Mouse (Mus musculus): ENCODE measurements around the gene P4ha1. TPM values are rescaled to one million over a fixed set of nuclear protein-coding genes. Genes with fewer than 3 reads are reported as not detected.

P4ha1 gene
- polyA plus RNA-seq, 1 experiment from 2014 or later: 43.7 TPM

- H3K36me3 ChIP-seq (ENCODE audit: control insufficient read depth, insufficient read depth, low read length): no peaks in the 10 kb centered on the region
- H3K4me2 ChIP-seq (replicated peaks; ENCODE audit: low read depth, low read length): no peak overlapping the region
- no peaks in the 10 kb centered on the region for H3K27me3 ChIP-seq (ENCODE audit: control insufficient read depth, insufficient read depth, low read length)
- H3K27ac ChIP-seq (ENCODE audit: low read depth, low read length): peak overlapping the region; percentile 6; the same call in 1 of the 2 replicates
- H3K9me3 ChIP-seq (ENCODE audit: control insufficient read depth, low read length): no peaks in the 10 kb centered on the region
- 56% methylated on average over 6 of the region's 6 CpGs for WGBS
- H3K4me1 ChIP-seq (ENCODE audit: control insufficient read depth, insufficient read depth, low read length): peaks cover 13% of the 10 kb centered on the region
- ATAC-seq (ENCODE audit: low FRiP score, low TSS enrichment): peak; percentile 77; the same call in 1 of the 2 replicates
- H3K4me3 ChIP-seq (ENCODE audit: low read length): no peak overlapping the region
- no peak overlapping the region for H3K9ac ChIP-seq (ENCODE audit: low read depth, low read length)
These were observed 12.2 kb upstream of the P4ha1 start for GRCm38 (mm10) chr10:59310691-59311457.

GRCm38 (mm10) chr10:59311881-59312280 lies 11.2 kb upstream of the P4ha1 start:
- H3K4me1 ChIP-seq (ENCODE audit: control insufficient read depth, insufficient read depth, low read length): peaks cover 13% of the 10 kb centered on the region
- no peak for ATAC-seq (ENCODE audit: low FRiP score, low TSS enrichment)
- no peaks in the 10 kb centered on the region for H3K27me3 ChIP-seq (ENCODE audit: control insufficient read depth, insufficient read depth, low read length)
- no peaks in the 10 kb centered on the region for H3K36me3 ChIP-seq (ENCODE audit: control insufficient read depth, insufficient read depth, low read length)
- no peak overlapping the region for H3K9ac ChIP-seq (ENCODE audit: low read depth, low read length)
- no peak overlapping the region for H3K4me3 ChIP-seq (ENCODE audit: low read length)
- no peak overlapping the region for H3K4me2 ChIP-seq (replicated peaks; ENCODE audit: low read depth, low read length)
- no peaks in the 10 kb centered on the region for H3K9me3 ChIP-seq (ENCODE audit: control insufficient read depth, low read length)
- 82% methylated on average over 5 of the region's 5 CpGs for WGBS
- H3K27ac ChIP-seq (ENCODE audit: low read depth, low read length): no peak overlapping the region

- Histone ChIP-seq H3K9me3 (ENCODE audit: control insufficient read depth, low read length) (no peaks in the 10 kb centered on the region), H3K4me1 (ENCODE audit: control insufficient read depth, insufficient read depth, low read length) (peaks cover 3% of the 10 kb centered on the region; the same call in 1 of the 2 replicates), H3K27ac (ENCODE audit: low read depth, low read length) (no peak overlapping the region), H3K9ac (ENCODE audit: low read depth, low read length) (no peak overlapping the region), H3K4me2 (replicated peaks; ENCODE audit: low read depth, low read length) (no peak overlapping the region), H3K36me3 (ENCODE audit: control insufficient read depth, insufficient read depth, low read length) (no peaks in the 10 kb centered on the region), H3K27me3 (ENCODE audit: control insufficient read depth, insufficient read depth, low read length) (no peaks in the 10 kb centered on the region), H3K4me3 (ENCODE audit: low read length) (no peak overlapping the region)
- no peak for ATAC-seq (ENCODE audit: low FRiP score, low TSS enrichment)
- 84% methylated on average over 3 of the region's 3 CpGs for WGBS
These were observed 2.0 kb upstream of the P4ha1 start for GRCm38 (mm10) chr10:59321112-59321511.

GRCm38 (mm10) chr10:59322271-59322670 lies 825 bp upstream of the P4ha1 start:
- Histone ChIP-seq H3K4me3 (ENCODE audit: low read length) (no peak overlapping the region), H3K36me3 (ENCODE audit: control insufficient read depth, insufficient read depth, low read length) (no peaks in the 10 kb centered on the region), H3K9me3 (ENCODE audit: control insufficient read depth, low read length) (no peaks in the 10 kb centered on the region), H3K9ac (ENCODE audit: low read depth, low read length) (no peak overlapping the region), H3K4me1 (ENCODE audit: control insufficient read depth, insufficient read depth, low read length) (peaks cover 3% of the 10 kb centered on the region; the same call in 1 of the 2 replicates), H3K27me3 (ENCODE audit: control insufficient read depth, insufficient read depth, low read length) (no peaks in the 10 kb centered on the region), H3K27ac (ENCODE audit: low read depth, low read length) (peak overlapping the region; percentile 77; the same call in 1 of the 2 replicates), H3K4me2 (replicated peaks; ENCODE audit: low read depth, low read length) (peak overlapping the region; percentile 88; the same call in 1 of the 2 replicates)
- no peak for ATAC-seq (ENCODE audit: low FRiP score, low TSS enrichment)
- WGBS: 62% methylated on average over 4 of the region's 4 CpGs

GRCm38 (mm10) chr10:59323488-59324161 lies 529 bp downstream of the P4ha1 start:
- Histone ChIP-seq H3K27ac (ENCODE audit: low read depth, low read length) (peak overlapping the region; percentile 95), H3K4me1 (ENCODE audit: control insufficient read depth, insufficient read depth, low read length) (peaks cover 3% of the 10 kb centered on the region; the same call in 1 of the 2 replicates), H3K36me3 (ENCODE audit: control insufficient read depth, insufficient read depth, low read length) (no peaks in the 10 kb centered on the region), H3K4me3 (ENCODE audit: low read length) (peak overlapping the region; percentile 84), H3K27me3 (ENCODE audit: control insufficient read depth, insufficient read depth, low read length) (no peaks in the 10 kb centered on the region), H3K4me2 (replicated peaks; ENCODE audit: low read depth, low read length) (peak overlapping the region; percentile 88), H3K9me3 (ENCODE audit: control insufficient read depth, low read length) (no peaks in the 10 kb centered on the region), H3K9ac (ENCODE audit: low read depth, low read length) (peak overlapping the region; percentile 93)
- ATAC-seq (ENCODE audit: low FRiP score, low TSS enrichment): peak; percentile 83
- WGBS: under 1% methylated on average over 48 of the region's 49 CpGs

- H3K36me3 ChIP-seq (ENCODE audit: control insufficient read depth, insufficient read depth, low read length): no peaks in the 10 kb centered on the region
- peak overlapping the region; percentile 84 for H3K4me3 ChIP-seq (ENCODE audit: low read length)
- peak overlapping the region; percentile 88 for H3K4me2 ChIP-seq (replicated peaks; ENCODE audit: low read depth, low read length)
- peak overlapping the region; percentile 95; the same call in 1 of the 2 replicates for H3K27ac ChIP-seq (ENCODE audit: low read depth, low read length)
- no peaks in the 10 kb centered on the region for H3K27me3 ChIP-seq (ENCODE audit: control insufficient read depth, insufficient read depth, low read length)
- peaks cover 3% of the 10 kb centered on the region; the same call in 1 of the 2 replicates for H3K4me1 ChIP-seq (ENCODE audit: control insufficient read depth, insufficient read depth, low read length)
- H3K9me3 ChIP-seq (ENCODE audit: control insufficient read depth, low read length): no peaks in the 10 kb centered on the region
- 18% methylated on average over 15 of the region's 15 CpGs for WGBS
- ATAC-seq (ENCODE audit: low FRiP score, low TSS enrichment): no peak
- peak overlapping the region; percentile 93 for H3K9ac ChIP-seq (ENCODE audit: low read depth, low read length)
These were observed 1.4 kb downstream of the P4ha1 start for GRCm38 (mm10) chr10:59324311-59325165.

GRCm38 (mm10) chr10:59326612-59327315 lies 3.7 kb downstream of the P4ha1 start:
- 81% methylated on average over 8 of the region's 8 CpGs for WGBS
- no peaks in the 10 kb centered on the region for H3K36me3 ChIP-seq (ENCODE audit: control insufficient read depth, insufficient read depth, low read length)
- no peak overlapping the region; the same call in 1 of the 2 replicates for H3K4me2 ChIP-seq (replicated peaks; ENCODE audit: low read depth, low read length)

GRCm38 (mm10) chr10:59327316-59327710 lies 4.2 kb downstream of the P4ha1 start:
- no peak overlapping the region for H3K4me2 ChIP-seq (replicated peaks; ENCODE audit: low read depth, low read length)
- no peaks in the 10 kb centered on the region for H3K9me3 ChIP-seq (ENCODE audit: control insufficient read depth, low read length)
- no peak overlapping the region for H3K27ac ChIP-seq (ENCODE audit: low read depth, low read length)
- 91% methylated on average over 3 of the region's 3 CpGs for WGBS
- H3K4me1 ChIP-seq (ENCODE audit: control insufficient read depth, insufficient read depth, low read length): peaks cover 3% of the 10 kb centered on the region; the same call in 1 of the 2 replicates
- no peak overlapping the region for H3K9ac ChIP-seq (ENCODE audit: low read depth, low read length)
- H3K4me3 ChIP-seq (ENCODE audit: low read length): no peak overlapping the region
- no peaks in the 10 kb centered on the region for H3K27me3 ChIP-seq (ENCODE audit: control insufficient read depth, insufficient read depth, low read length)
- H3K36me3 ChIP-seq (ENCODE audit: control insufficient read depth, insufficient read depth, low read length): no peaks in the 10 kb centered on the region
- no peak for ATAC-seq (ENCODE audit: low FRiP score, low TSS enrichment)

More at GRCm38 (mm10) chr10:59326612-59327315, 3.7 kb downstream of the P4ha1 start:
- H3K9ac ChIP-seq (ENCODE audit: low read depth, low read length): no peak overlapping the region
- peaks cover 3% of the 10 kb centered on the region; the same call in 1 of the 2 replicates for H3K4me1 ChIP-seq (ENCODE audit: control insufficient read depth, insufficient read depth, low read length)
- H3K9me3 ChIP-seq (ENCODE audit: control insufficient read depth, low read length): no peaks in the 10 kb centered on the region
- no peak overlapping the region for H3K27ac ChIP-seq (ENCODE audit: low read depth, low read length)
- H3K27me3 ChIP-seq (ENCODE audit: control insufficient read depth, insufficient read depth, low read length): no peaks in the 10 kb centered on the region
- no peak overlapping the region for H3K4me3 ChIP-seq (ENCODE audit: low read length)
- ATAC-seq (ENCODE audit: low FRiP score, low TSS enrichment): no peak
